Mouse (Mus musculus): ENCODE measurements around the gene Wasf1. TPM values are rescaled to one million over a fixed set of nuclear protein-coding genes. Genes with fewer than 3 reads are reported as not detected.

Wasf1 gene
- polyA plus RNA-seq, 1 experiment from 2014 or later, result 27.7 TPM

DNA sequence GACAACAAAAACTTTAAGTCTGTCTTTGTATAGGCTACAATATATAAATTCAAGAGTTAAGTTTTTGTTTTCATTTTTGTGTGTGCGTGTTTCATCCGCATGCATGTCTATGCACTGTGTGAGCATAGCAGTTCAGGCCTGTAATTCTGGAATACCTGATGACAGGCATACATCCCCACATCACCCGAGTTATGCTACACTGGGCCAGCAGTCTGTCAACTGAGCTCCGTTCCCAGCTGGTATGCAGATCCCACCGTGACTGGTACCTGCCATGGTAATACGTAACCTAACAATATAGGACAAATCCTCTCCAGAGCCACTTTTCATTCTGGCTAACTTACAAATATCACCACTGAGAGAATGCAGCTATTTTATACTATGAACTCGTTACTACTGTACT lies 26.6 kb upstream of the Wasf1 start:
- Histone ChIP-seq H3K27ac (ENCODE audit: low read depth, low read length) (no peak overlapping the region), H3K4me3 (ENCODE audit: low read length) (no peak overlapping the region), H3K36me3 (ENCODE audit: control insufficient read depth, insufficient read depth, low read length) (no peaks in the 10 kb centered on the region), H3K4me1 (ENCODE audit: control insufficient read depth, insufficient read depth, low read length) (no peaks in the 10 kb centered on the region), H3K9ac (ENCODE audit: low read depth, low read length) (no peak overlapping the region), H3K4me2 (replicated peaks; ENCODE audit: low read depth, low read length) (no peak overlapping the region), H3K27me3 (ENCODE audit: control insufficient read depth, insufficient read depth, low read length) (no peaks in the 10 kb centered on the region), H3K9me3 (ENCODE audit: control insufficient read depth, low read length) (no peaks in the 10 kb centered on the region)
- WGBS, result 90% methylated on average over 7 of the region's 7 CpGs
- no peak for ATAC-seq (ENCODE audit: low FRiP score, low TSS enrichment)

DNA sequence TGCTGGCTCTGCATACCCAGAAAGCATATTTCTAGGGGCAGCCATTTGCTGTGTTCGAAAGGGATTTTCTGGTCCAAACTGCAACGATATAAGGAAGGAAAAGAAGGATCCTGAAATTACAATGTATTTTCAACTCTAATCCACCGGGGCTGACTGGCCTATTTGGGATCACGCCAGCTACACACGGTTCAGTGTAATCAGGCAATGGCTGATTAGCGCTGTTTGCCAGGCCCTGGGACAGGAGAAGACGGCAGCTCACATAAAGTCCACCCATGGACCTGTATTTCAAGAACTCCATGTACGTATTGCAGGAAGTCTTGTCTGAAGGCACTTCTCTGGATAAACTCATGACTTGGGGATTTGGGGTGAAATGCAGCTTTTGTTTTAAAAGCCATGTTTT lies 25.7 kb upstream of the Wasf1 start:
- 90% methylated on average over 8 of the region's 8 CpGs for WGBS
- Histone ChIP-seq H3K4me2 (replicated peaks; ENCODE audit: low read depth, low read length) (no peak overlapping the region), H3K36me3 (ENCODE audit: control insufficient read depth, insufficient read depth, low read length) (no peaks in the 10 kb centered on the region), H3K9me3 (ENCODE audit: control insufficient read depth, low read length) (no peaks in the 10 kb centered on the region), H3K4me1 (ENCODE audit: control insufficient read depth, insufficient read depth, low read length) (no peaks in the 10 kb centered on the region), H3K9ac (ENCODE audit: low read depth, low read length) (no peak overlapping the region), H3K27me3 (ENCODE audit: control insufficient read depth, insufficient read depth, low read length) (no peaks in the 10 kb centered on the region), H3K27ac (ENCODE audit: low read depth, low read length) (no peak overlapping the region), H3K4me3 (ENCODE audit: low read length) (no peak overlapping the region)
- no peak for ATAC-seq (ENCODE audit: low FRiP score, low TSS enrichment)

DNA sequence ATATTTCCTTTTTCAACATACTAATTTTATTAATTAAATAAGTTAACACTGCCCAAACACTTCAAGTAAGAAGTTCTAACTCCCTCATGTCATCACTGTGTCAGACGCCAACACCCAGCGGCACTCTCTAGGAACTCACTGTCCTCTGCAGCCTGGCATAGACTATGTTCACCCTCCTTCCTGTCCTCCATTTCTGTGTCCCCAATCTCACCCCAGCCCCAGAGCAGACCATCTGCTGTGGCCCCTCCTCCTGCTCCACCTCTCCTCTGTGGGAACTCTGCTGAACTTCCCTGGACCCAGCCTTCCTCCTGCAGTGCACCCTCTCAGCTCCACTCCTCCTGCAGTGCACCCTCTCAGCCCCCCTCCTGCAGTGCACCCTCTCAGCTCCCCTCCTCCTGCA lies 15.2 kb upstream of the Wasf1 start:
- Histone ChIP-seq H3K27ac (ENCODE audit: low read depth, low read length) (no peak overlapping the region), H3K9me3 (ENCODE audit: control insufficient read depth, low read length) (no peaks in the 10 kb centered on the region), H3K4me1 (ENCODE audit: control insufficient read depth, insufficient read depth, low read length) (no peaks in the 10 kb centered on the region), H3K4me2 (replicated peaks; ENCODE audit: low read depth, low read length) (no peak overlapping the region), H3K27me3 (ENCODE audit: control insufficient read depth, insufficient read depth, low read length) (no peaks in the 10 kb centered on the region), H3K36me3 (ENCODE audit: control insufficient read depth, insufficient read depth, low read length) (peaks cover 19% of the 10 kb centered on the region; the same call in 1 of the 2 replicates), H3K4me3 (ENCODE audit: low read length) (no peak overlapping the region), H3K9ac (ENCODE audit: low read depth, low read length) (no peak overlapping the region)
- no peak for ATAC-seq (ENCODE audit: low FRiP score, low TSS enrichment)
- WGBS, result 92% methylated on average over 2 of the region's 2 CpGs

DNA sequence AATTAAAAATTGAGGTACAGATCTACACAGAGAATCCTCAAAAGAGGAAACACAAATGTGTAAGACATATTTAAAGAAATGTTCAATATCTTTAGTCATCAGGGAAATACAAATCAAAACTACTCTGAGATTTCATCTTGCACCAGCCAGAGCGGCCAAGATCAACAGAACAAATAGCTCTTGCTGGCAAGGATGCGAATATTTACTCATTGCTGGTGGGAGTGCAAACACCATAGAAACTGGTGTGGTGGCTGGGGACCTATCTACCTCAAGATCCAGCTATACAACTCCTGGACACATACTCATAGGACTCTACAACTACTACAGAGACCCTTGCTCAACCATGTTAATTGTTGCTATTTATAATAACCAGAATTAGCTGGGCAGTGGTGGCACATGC lies 12.0 kb upstream of the Wasf1 start:
- Histone ChIP-seq H3K9me3 (ENCODE audit: control insufficient read depth, low read length) (no peaks in the 10 kb centered on the region), H3K4me3 (ENCODE audit: low read length) (no peak overlapping the region), H3K4me1 (ENCODE audit: control insufficient read depth, insufficient read depth, low read length) (no peaks in the 10 kb centered on the region), H3K27me3 (ENCODE audit: control insufficient read depth, insufficient read depth, low read length) (no peaks in the 10 kb centered on the region), H3K27ac (ENCODE audit: low read depth, low read length) (no peak overlapping the region), H3K36me3 (ENCODE audit: control insufficient read depth, insufficient read depth, low read length) (peaks cover 7% of the 10 kb centered on the region; the same call in 1 of the 2 replicates), H3K9ac (ENCODE audit: low read depth, low read length) (no peak overlapping the region), H3K4me2 (replicated peaks; ENCODE audit: low read depth, low read length) (no peak overlapping the region)
- 95% methylated on average over 2 of the region's 2 CpGs for WGBS
- ATAC-seq (ENCODE audit: low FRiP score, low TSS enrichment), result no peak

DNA sequence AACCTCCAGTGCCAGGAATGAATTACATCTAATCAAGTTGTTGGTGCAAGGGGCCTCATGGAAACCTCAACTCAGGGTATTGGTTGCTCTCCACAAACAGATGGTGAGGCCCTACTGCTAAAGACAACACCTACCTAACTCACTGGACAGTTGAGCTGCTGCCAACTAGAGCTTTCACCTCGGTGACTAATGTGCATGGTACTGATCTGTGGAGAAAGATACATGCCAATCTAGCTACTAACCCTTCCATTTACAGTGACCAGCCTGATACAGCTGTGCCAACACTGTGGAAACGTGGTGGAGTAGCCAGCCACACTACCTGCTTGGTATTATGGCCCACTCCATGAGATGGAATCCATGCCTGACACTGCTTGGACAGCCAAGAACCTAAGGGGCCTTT lies 11.2 kb upstream of the Wasf1 start:
- no peaks in the 10 kb centered on the region for H3K27me3 ChIP-seq (ENCODE audit: control insufficient read depth, insufficient read depth, low read length)
- no peaks in the 10 kb centered on the region for H3K9me3 ChIP-seq (ENCODE audit: control insufficient read depth, low read length)
- H3K27ac ChIP-seq (ENCODE audit: low read depth, low read length), result no peak overlapping the region
- H3K4me1 ChIP-seq (ENCODE audit: control insufficient read depth, insufficient read depth, low read length), result no peaks in the 10 kb centered on the region
- H3K36me3 ChIP-seq (ENCODE audit: control insufficient read depth, insufficient read depth, low read length), result peaks cover 7% of the 10 kb centered on the region; the same call in 1 of the 2 replicates
- no peak overlapping the region for H3K4me3 ChIP-seq (ENCODE audit: low read length)
- 84% methylated on average over 2 of the region's 2 CpGs for WGBS
- H3K9ac ChIP-seq (ENCODE audit: low read depth, low read length), result no peak overlapping the region
- no peak overlapping the region for H3K4me2 ChIP-seq (replicated peaks; ENCODE audit: low read depth, low read length)
- ATAC-seq (ENCODE audit: low FRiP score, low TSS enrichment), result no peak

DNA sequence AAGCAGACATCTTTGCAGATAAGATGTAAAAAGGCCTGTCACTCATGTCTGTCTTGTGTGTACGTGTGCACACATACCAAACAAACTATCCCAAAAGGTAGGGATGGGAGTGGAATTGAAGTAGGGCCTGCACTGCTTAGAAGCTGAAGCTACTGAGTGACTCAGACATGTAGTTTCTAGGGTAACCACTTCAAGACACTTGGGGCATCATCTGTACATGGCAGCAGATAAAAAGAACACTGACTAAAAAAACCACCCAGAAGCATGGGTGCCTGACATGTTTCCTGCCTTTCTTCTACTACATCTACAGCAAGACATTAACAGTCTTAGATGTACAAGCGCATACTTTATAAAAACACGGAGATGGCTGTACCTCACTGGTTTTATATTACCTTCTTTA lies 5.0 kb upstream of the Wasf1 start:
- 87% methylated on average over 3 of the region's 3 CpGs for WGBS
- Histone ChIP-seq H3K9me3 (ENCODE audit: control insufficient read depth, low read length) (no peaks in the 10 kb centered on the region), H3K4me1 (ENCODE audit: control insufficient read depth, insufficient read depth, low read length) (peaks cover 9% of the 10 kb centered on the region; the same call in 1 of the 2 replicates), H3K27me3 (ENCODE audit: control insufficient read depth, insufficient read depth, low read length) (no peaks in the 10 kb centered on the region), H3K36me3 (ENCODE audit: control insufficient read depth, insufficient read depth, low read length) (no peaks in the 10 kb centered on the region; the same call in 1 of the 2 replicates), H3K9ac (ENCODE audit: low read depth, low read length) (no peak overlapping the region), H3K4me3 (ENCODE audit: low read length) (no peak overlapping the region), H3K4me2 (replicated peaks; ENCODE audit: low read depth, low read length) (no peak overlapping the region), H3K27ac (ENCODE audit: low read depth, low read length) (no peak overlapping the region)
- no peak for ATAC-seq (ENCODE audit: low FRiP score, low TSS enrichment)

DNA sequence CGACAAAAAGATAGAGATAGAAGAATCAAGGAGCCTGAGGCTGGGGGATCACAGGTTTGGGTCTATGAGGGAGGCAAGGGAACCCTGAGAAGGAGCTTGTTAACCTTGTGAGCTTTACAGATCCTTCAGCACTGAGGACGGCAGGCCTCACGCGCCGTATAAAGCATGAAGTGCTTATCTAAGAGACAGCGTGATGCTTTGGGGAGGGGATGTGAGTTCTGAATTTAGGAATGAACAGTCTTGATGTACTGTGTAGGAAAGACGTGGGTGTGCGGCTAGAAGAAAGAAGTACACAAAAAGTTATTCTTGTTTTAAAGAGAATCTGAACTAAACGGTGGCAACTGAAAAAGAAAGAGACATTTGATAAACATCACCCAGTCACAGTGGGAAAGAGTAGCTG lies 3.3 kb upstream of the Wasf1 start:
- 89% methylated on average over 9 of the region's 9 CpGs for WGBS
- Histone ChIP-seq H3K36me3 (ENCODE audit: control insufficient read depth, insufficient read depth, low read length) (no peaks in the 10 kb centered on the region; the same call in 1 of the 2 replicates), H3K4me3 (ENCODE audit: low read length) (no peak overlapping the region), H3K9me3 (ENCODE audit: control insufficient read depth, low read length) (no peaks in the 10 kb centered on the region), H3K9ac (ENCODE audit: low read depth, low read length) (no peak overlapping the region), H3K4me1 (ENCODE audit: control insufficient read depth, insufficient read depth, low read length) (peaks cover 9% of the 10 kb centered on the region; the same call in 1 of the 2 replicates), H3K27ac (ENCODE audit: low read depth, low read length) (no peak overlapping the region), H3K27me3 (ENCODE audit: control insufficient read depth, insufficient read depth, low read length) (no peaks in the 10 kb centered on the region), H3K4me2 (replicated peaks; ENCODE audit: low read depth, low read length) (no peak overlapping the region)
- ATAC-seq (ENCODE audit: low FRiP score, low TSS enrichment), result no peak

DNA sequence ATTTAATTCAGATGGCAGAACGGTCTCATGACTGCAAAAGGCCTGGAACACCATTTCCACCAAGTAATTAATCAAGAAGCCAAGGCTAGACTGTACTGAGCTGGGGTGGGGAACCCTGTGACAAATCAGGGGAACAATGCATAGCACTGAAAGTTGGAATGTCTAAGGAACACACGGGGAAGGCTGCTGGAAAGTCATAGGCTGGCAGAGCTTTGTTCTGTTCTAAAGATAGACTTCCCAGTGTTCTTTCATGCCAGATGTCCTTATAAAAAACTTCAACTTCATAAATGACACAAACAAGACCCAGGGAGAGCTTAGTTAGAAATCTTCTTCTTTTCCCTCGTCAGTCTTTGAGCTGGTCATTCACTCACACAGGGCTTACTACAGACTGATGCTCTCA lies 2.0 kb upstream of the Wasf1 start:
- Histone ChIP-seq H3K9me3 (ENCODE audit: control insufficient read depth, low read length) (no peaks in the 10 kb centered on the region), H3K9ac (ENCODE audit: low read depth, low read length) (no peak overlapping the region), H3K4me3 (ENCODE audit: low read length) (no peak overlapping the region), H3K27ac (ENCODE audit: low read depth, low read length) (no peak overlapping the region), H3K36me3 (ENCODE audit: control insufficient read depth, insufficient read depth, low read length) (no peaks in the 10 kb centered on the region; the same call in 1 of the 2 replicates), H3K4me1 (ENCODE audit: control insufficient read depth, insufficient read depth, low read length) (peaks cover 9% of the 10 kb centered on the region; the same call in 1 of the 2 replicates), H3K27me3 (ENCODE audit: control insufficient read depth, insufficient read depth, low read length) (no peaks in the 10 kb centered on the region), H3K4me2 (replicated peaks; ENCODE audit: low read depth, low read length) (no peak overlapping the region)
- 89% methylated on average over 3 of the region's 3 CpGs for WGBS
- no peak for ATAC-seq (ENCODE audit: low FRiP score, low TSS enrichment)

DNA sequence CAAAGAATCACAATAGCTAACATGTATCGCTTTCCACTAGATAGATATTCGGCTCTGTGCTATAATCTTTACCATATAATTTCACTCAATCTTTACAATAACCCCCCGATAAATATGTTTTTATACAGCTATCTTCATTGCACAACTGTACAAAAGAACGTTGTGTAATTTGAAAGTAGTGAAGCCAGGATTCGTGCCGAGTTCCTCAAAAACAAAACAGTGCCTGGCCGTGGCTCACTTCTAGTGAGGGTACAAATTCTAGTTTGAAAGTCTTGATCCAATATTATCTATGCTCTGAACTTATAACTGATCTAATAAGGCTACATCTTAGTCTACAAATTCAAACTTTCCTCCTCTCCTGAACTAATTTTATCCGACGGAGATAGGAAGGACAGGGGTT lies 942 bp upstream of the Wasf1 start:
- H3K4me1 ChIP-seq (ENCODE audit: control insufficient read depth, insufficient read depth, low read length), result peaks cover 9% of the 10 kb centered on the region; the same call in 1 of the 2 replicates
- H3K27ac ChIP-seq (ENCODE audit: low read depth, low read length), result peak overlapping the region; percentile 75; the same call in 1 of the 2 replicates
- peak overlapping the region; percentile 88 for H3K4me3 ChIP-seq (ENCODE audit: low read length)
- no peaks in the 10 kb centered on the region for H3K9me3 ChIP-seq (ENCODE audit: control insufficient read depth, low read length)
- 17% methylated on average over 9 of the region's 9 CpGs for WGBS
- H3K36me3 ChIP-seq (ENCODE audit: control insufficient read depth, insufficient read depth, low read length), result no peaks in the 10 kb centered on the region; the same call in 1 of the 2 replicates
- H3K9ac ChIP-seq (ENCODE audit: low read depth, low read length), result peak overlapping the region; percentile 82
- ATAC-seq (ENCODE audit: low FRiP score, low TSS enrichment), result no peak
- H3K4me2 ChIP-seq (replicated peaks; ENCODE audit: low read depth, low read length), result peak overlapping the region; percentile 66
- no peaks in the 10 kb centered on the region for H3K27me3 ChIP-seq (ENCODE audit: control insufficient read depth, insufficient read depth, low read length)

Data from kidney, embryonic 14.5 days (tissue).